9 mouse cellular contexts compared by ENCODE assay signal in the genomic region with DNA sequence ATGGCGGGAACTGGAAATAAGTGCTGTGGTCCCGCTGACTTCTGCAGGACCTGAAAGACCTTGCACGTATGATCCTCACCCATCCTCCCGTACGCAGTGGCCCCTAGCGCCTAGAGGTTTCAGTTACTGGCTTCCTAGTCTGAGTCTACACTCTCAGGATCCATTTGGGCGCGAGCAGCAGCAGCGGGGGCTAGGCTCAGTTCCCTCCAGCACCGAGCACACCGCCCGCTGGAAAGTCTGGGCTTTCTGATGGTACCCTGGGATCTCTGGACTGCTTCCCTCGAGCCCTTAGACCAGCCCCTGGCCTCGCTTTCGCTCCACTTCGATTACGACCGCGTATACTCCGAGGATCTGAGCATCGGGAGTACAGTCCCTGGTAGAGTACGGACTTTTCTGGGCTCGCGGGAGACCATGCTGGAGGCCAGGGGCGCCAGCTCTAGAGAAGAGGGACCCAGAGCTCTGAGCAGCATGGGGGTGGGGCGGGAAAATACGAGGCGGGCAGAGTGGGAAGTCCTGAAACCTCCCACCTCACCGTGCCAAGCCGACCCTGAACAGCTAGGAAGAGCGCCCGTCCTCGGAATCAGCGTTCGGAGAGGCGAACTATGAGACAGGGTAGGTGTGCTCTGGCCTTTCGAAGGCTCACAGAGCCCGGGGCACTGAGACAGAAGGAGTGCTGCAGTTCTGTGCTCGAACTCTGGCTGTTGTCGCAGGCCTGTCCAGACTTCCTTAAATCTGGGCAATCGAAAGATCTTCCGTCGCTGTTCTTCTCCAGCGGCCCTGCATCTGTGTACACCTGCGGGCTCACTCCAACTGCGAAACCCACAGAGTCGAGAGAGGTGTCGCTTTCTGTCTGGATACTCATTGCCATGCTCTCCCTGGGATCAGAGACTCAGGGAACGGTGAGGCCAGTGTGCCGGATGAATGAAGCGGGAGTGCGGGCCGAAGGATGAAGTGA. TPM values are rescaled to one million over a fixed set of nuclear protein-coding genes. Genes with fewer than 3 reads are reported as not detected.
DNase-seq lines count a peak whose midpoint lies in the region; ATAC-seq lines count a peak whose summit lies in the region.
"Had no signal": no experiment of that assay in that cellular context is flagged by ENCODE, and none has a peak within 500 bp of the region (broad histone marks: within the 10 kb centered on the region; RNA-seq: fewer than 3 reads in every experiment).

No protein-coding gene starts in this region.

- DNase-seq in intestine, embryonic 14.5 days (ENCODE audit: low spot score), result peak; percentile 78
- DNase-seq in embryo, embryonic 11 days, result peak; percentile 36
- no peak for DNase-seq in right cerebral cortex, postnatal 25 days
- DNase-seq in cerebellum, adult 11 months, result no peak
- DNase-seq in lung, postnatal 14 days, result no peak

- no peak overlapping the region for H3K9ac ChIP-seq in intestine, embryonic 14.5 days (ENCODE audit: low read length)
- no peak overlapping the region for H3K9ac ChIP-seq in intestine, embryonic 15.5 days
- no peak overlapping the region for H3K9ac ChIP-seq in hindbrain, embryonic 12.5 days
- no peak overlapping the region for H3K9ac ChIP-seq in midbrain, embryonic 15.5 days
- H3K9ac ChIP-seq: neural tube, embryonic 12.5 days had no signal

- no peaks in the 10 kb centered on the region for H3K9me3 ChIP-seq in intestine, embryonic 14.5 days (ENCODE audit: control insufficient read depth, low read length)
- H3K9me3 ChIP-seq in intestine, embryonic 15.5 days, result no peaks in the 10 kb centered on the region
- no peaks in the 10 kb centered on the region for H3K9me3 ChIP-seq in hindbrain, embryonic 12.5 days (replicated peaks)
- no peaks in the 10 kb centered on the region for H3K9me3 ChIP-seq in midbrain, embryonic 15.5 days
- H3K9me3 ChIP-seq: neural tube, embryonic 12.5 days had no signal

- 1% methylated on average over 53 of the region's 53 CpGs for WGBS in intestine, embryonic 14.5 days
- WGBS in intestine, embryonic 15.5 days, result 1% methylated on average over 53 of the region's 53 CpGs
- WGBS in hindbrain, embryonic 12.5 days, result 2% methylated on average over 53 of the region's 53 CpGs
- WGBS in midbrain, embryonic 15.5 days, result 2% methylated on average over 53 of the region's 53 CpGs

- H3K4me3 ChIP-seq in intestine, embryonic 14.5 days (ENCODE audit: low read depth, low read length), result no peak overlapping the region
- H3K4me3 ChIP-seq in intestine, embryonic 15.5 days (replicated peaks), result no peak overlapping the region
- peak overlapping the region; percentile 11 for H3K4me3 ChIP-seq in hindbrain, embryonic 12.5 days
- no peak overlapping the region for H3K4me3 ChIP-seq in midbrain, embryonic 15.5 days
- H3K4me3 ChIP-seq: neural tube, embryonic 12.5 days had no signal

- H3K4me2 ChIP-seq in intestine, embryonic 14.5 days (ENCODE audit: low read length), result no peak overlapping the region
- no peak overlapping the region; the same call in 1 of the 2 replicates for H3K4me2 ChIP-seq in intestine, embryonic 15.5 days (replicated peaks)
- H3K4me2 ChIP-seq in hindbrain, embryonic 12.5 days (replicated peaks), result peak overlapping the region; percentile 33
- H3K4me2 ChIP-seq in midbrain, embryonic 15.5 days, result peak overlapping the region; percentile 11; the same call in 1 of the 2 replicates
- H3K4me2 ChIP-seq: neural tube, embryonic 12.5 days had no signal

- no peaks in the 10 kb centered on the region; the same call in 1 of the 2 replicates for H3K36me3 ChIP-seq in intestine, embryonic 14.5 days (ENCODE audit: control insufficient read depth, insufficient read depth, low read length)
- H3K36me3 ChIP-seq in intestine, embryonic 15.5 days, result no peaks in the 10 kb centered on the region
- no peaks in the 10 kb centered on the region for H3K36me3 ChIP-seq in hindbrain, embryonic 12.5 days
- H3K36me3 ChIP-seq in midbrain, embryonic 15.5 days (replicated peaks), result no peaks in the 10 kb centered on the region
- H3K36me3 ChIP-seq: neural tube, embryonic 12.5 days had no signal

- H3K27me3 ChIP-seq in intestine, embryonic 14.5 days (replicated peaks; ENCODE audit: control insufficient read depth, insufficient read depth, low read length), result peaks cover 96% of the 10 kb centered on the region
- H3K27me3 ChIP-seq in intestine, embryonic 15.5 days (replicated peaks), result peaks cover 93% of the 10 kb centered on the region
- peaks cover 100% of the 10 kb centered on the region for H3K27me3 ChIP-seq in hindbrain, embryonic 12.5 days
- peaks cover 89% of the 10 kb centered on the region for H3K27me3 ChIP-seq in midbrain, embryonic 15.5 days (replicated peaks)

- no peak for ATAC-seq in intestine, embryonic 14.5 days (replicated peaks; ENCODE audit: low FRiP score, low TSS enrichment, low read depth)
- no peak for ATAC-seq in intestine, embryonic 15.5 days
- no peak for ATAC-seq in hindbrain, embryonic 12.5 days (ENCODE audit: low FRiP score)
- no peak for ATAC-seq in midbrain, embryonic 15.5 days (replicated peaks)

- H3K4me1 ChIP-seq in intestine, embryonic 14.5 days (replicated peaks; ENCODE audit: control insufficient read depth, insufficient read depth, low read length), result peaks cover 15% of the 10 kb centered on the region
- peaks cover 27% of the 10 kb centered on the region for H3K4me1 ChIP-seq in intestine, embryonic 15.5 days (replicated peaks)
- H3K4me1 ChIP-seq in hindbrain, embryonic 12.5 days, result peaks cover 47% of the 10 kb centered on the region
- peaks cover 31% of the 10 kb centered on the region for H3K4me1 ChIP-seq in midbrain, embryonic 15.5 days

- H3K27ac ChIP-seq in intestine, embryonic 14.5 days (ENCODE audit: low read depth), result no peak overlapping the region
- no peak overlapping the region for H3K27ac ChIP-seq in intestine, embryonic 15.5 days
- no peak overlapping the region for H3K27ac ChIP-seq in hindbrain, embryonic 12.5 days
- no peak overlapping the region for H3K27ac ChIP-seq in midbrain, embryonic 15.5 days
- H3K27ac ChIP-seq: neural tube, embryonic 12.5 days had no signal

RNA-seq across cellular contexts. Expression of a gene that starts 1.9 kb away (rescaled TPM):
- 0.41 TPM in 1 of 2 replicates, not detected in the other for polyA plus RNA-seq in intestine, embryonic 14.5 days (2014; fragmentation: Nextera tagmentation; extraction: Ambion mirVana)
- 0.34 and 0.87 TPM in 2 replicates for polyA plus RNA-seq in intestine, embryonic 15.5 days (2015; fragmentation: Nextera tagmentation; extraction: Ambion mirVana)
- 17.9 and 19.1 TPM in 2 replicates for polyA plus RNA-seq in hindbrain, embryonic 12.5 days (2016; fragmentation: Nextera tagmentation; extraction: Ambion mirVana)
- 3.9 and 7.2 TPM in 2 replicates for polyA plus RNA-seq in midbrain, embryonic 15.5 days (2015; fragmentation: Nextera tagmentation; extraction: Ambion mirVana)

Comparison
In these comparisons a context has a peak if more than half of its experiments do, and no peak if none do; other contexts are left out.
1. DNase-seq: peak in intestine, embryonic 14.5 days (single experiment) and embryo, embryonic 11 days (single experiment); none in right cerebral cortex, postnatal 25 days (single experiment), cerebellum, adult 11 months (single experiment) and lung, postnatal 14 days (single experiment).
2. H3K4me2 ChIP-seq: peak in hindbrain, embryonic 12.5 days (single experiment) and midbrain, embryonic 15.5 days (single experiment); none in intestine, embryonic 14.5 days (single experiment) and intestine, embryonic 15.5 days (single experiment).